Mouse (Mus musculus) heart, adult 18-20 months (tissue): Measurements from ENCODE around the gene Rasgrp2. TPM values are rescaled to one million over a fixed set of nuclear protein-coding genes. Genes with fewer than 3 reads are reported as not detected.

Experiments
- DNase-seq, 2 experiments: peaks; one replicate each; pipeline ENCODE4 v3.0.0; 2021 to 2022; ENCODE audit warnings: mixed read lengths in 1 of 2
- total RNA-seq, 2 experiments: library from RNA; stranded (reverse); gene quantifications; 2 replicates each; pipeline ENCODE4 v1.2.3; 2021

The Rasgrp2 gene
- total RNA-seq, 2 experiments from 2014 or later = 37.7 to 53.4 TPM

DNA sequence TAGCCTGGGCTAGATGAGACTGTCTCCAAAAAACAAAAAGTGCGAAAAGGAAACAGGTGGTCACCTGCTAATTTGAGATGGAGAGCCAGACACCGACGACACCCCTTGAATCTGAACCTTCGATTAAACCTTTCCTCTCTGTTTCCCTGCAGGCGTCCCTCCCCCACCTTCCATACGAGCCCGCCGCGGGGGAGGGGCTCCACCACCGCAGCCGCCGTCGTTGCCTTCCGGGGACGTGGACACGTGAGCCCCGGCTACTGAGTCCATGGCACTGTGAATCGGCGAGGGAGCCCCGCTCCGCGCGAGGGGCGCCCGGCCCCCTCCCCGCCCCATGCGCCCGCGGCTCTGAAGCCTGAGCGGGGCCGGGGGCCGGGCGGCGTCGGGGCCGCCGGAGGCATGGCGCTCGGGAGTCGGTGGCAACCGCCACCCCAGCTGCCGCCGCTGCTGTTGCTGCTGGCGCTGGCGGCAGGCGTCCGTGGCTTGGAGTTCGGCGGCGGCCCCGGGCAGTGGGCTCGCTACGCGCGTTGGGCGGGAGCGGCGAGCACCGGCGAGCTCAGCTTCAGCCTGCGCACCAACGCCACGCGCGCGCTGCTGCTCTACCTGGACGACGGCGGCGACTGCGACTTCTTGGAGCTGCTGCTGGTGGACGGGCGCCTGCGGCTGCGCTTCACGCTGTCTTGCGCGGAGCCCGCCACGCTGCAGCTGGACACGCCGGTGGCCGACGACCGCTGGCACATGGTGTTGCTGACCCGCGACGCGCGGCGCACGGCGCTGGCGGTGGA, 28.7 kb downstream of the Rasgrp2 start:
- DNase-seq = no peak

GRCm38 (mm10) chr19:6428501-6429200, 29.5 kb downstream of the Rasgrp2 start:
- DNase-seq = no peak

GRCm38 (mm10) chr19:6443016-6443415, 43.9 kb downstream of the Rasgrp2 start:
- DNase-seq = no peak

- no peak for DNase-seq
These were observed 46.8 kb downstream of the Rasgrp2 start for GRCm38 (mm10) chr19:6445761-6446423.

- DNase-seq = no peak
These were observed 47.7 kb downstream of the Rasgrp2 start for GRCm38 (mm10) chr19:6446736-6447437.

- DNase-seq = no peak
These were observed 49.6 kb downstream of the Rasgrp2 start for GRCm38 (mm10) chr19:6448752-6449151.

GRCm38 (mm10) chr19:6449841-6450240, 50.7 kb downstream of the Rasgrp2 start:
- DNase-seq = no peak

- peak; percentile 86 to 89 for DNase-seq
These were observed 52.9 kb downstream of the Rasgrp2 start for GRCm38 (mm10) chr19:6452030-6452494.

- DNase-seq = no peak
These were observed 53.7 kb downstream of the Rasgrp2 start for GRCm38 (mm10) chr19:6452672-6453310.

DNA sequence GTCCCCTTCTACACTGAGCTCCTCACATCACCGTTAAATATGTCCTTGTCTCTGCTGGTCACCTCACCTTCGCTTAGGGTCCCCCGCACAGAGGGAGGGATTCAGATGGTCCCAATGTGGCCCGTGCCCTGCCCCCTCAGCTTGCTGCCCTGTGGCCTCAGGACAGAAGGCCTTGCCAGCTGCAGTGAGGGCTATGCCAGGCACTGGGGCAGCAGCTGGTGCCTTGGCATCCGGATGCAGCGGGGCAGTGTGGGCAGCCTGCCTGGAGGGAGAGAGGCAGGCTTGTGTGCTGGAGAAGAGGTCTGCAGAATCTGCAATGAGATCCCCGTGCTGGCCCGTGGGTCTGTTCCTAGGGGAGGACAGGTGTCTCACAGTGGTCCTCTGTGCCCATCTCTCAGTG, 54.2 kb downstream of the Rasgrp2 start:
- no peak for DNase-seq

DNA sequence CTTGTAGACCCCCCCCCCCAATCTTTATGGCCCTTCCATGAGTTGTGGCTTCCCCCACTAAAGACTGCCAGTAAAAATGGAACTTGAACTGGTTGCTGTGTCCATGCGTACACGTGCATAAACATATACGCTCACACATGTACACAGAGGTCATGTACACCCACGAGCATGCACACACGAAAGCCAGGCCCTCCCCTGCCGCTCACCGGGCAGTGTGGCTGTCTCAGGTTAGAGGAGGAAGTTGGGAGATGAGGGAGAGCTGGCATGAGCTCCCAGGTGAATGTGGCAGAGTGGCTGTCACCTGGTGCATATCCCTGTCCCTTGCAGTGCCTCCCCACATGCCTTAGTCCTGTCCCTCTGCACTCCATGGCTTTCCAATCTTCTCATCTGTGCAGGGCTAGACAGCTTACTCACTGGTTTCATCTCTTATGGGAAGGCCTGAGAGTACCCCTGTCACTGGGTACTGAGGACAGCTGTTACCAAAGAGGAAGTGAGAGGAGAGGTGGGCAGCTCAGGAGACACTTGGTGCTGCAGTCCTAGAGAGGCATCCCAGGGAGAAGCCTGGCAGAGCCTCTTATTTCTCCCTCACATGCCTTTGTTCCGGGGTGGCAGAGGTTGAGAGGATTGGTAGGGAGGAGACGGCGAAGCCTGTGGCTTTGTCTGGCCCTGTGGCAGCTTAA, 55.0 kb downstream of the Rasgrp2 start:
- DNase-seq = no peak

- DNase-seq = peak in 1 of 2 experiments; percentile 25
These were observed 60.4 kb downstream of the Rasgrp2 start for GRCm38 (mm10) chr19:6459504-6459903.

GRCm38 (mm10) chr19:6462841-6463240, 63.7 kb downstream of the Rasgrp2 start:
- no peak for DNase-seq

DNA sequence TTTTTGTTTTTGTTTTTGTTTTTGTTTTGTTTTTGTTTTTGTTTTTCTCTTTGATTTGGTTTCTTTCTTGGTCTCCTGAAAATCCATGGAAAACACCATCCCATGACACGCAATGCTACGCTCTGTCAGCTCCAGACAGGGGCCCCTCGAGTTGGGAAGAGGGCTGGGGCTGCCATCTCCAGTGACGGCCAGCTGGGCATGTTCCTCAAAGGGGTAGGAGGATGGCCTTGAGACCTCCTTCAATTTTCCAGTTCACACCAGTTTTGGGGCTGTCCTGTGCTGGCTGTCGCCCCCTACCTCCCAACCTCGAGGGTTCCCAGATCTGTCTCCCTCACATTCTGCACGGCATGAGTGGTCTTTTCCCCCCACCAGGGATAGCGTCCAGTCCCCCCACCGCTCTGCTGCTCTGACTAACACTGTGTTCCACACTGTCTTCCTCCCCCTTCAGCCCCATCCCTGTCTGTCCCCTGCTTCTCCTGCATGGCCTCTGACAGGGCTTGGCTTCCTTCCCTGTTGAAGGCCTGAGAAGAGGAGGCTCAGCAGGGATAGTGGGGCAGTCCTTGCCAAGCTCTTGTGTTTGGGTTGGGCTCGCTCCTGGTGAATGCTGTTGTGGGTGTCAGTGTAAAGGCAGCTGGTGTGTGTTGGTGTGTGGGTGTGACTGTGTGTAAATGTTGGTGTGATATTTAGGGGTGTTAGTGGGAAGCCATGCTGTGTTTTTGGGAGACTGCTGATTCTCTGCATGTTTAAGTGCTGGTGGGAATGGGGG, 65.3 kb downstream of the Rasgrp2 start:
- DNase-seq = no peak

Other genes with a start within 250 kb of the Rasgrp2 start
- gene Majin, start 215.0 kb upstream of the Rasgrp2 start, total RNA-seq = not detected
- not detected for gene Gpha2, start 173.0 kb upstream of the Rasgrp2 start, total RNA-seq
- 10 to 100 TPM; 32.2 to 32.5 TPM for gene Ppp2r5b, start 163.5 kb upstream of the Rasgrp2 start, total RNA-seq
- 10 to 100 TPM; 21.5 to 22.1 TPM for gene Atg2a, start 157.7 kb upstream of the Rasgrp2 start, total RNA-seq
- 100 to 1,000 TPM; 101 to 107 TPM for gene Ehd1, start 122.6 kb upstream of the Rasgrp2 start, total RNA-seq
- 10 to 100 TPM; 13.8 TPM for gene Cdc42bpg, start 92.9 kb upstream of the Rasgrp2 start, total RNA-seq
- 10 to 100 TPM; 13.3 to 14.0 TPM for gene Men1, start 64.4 kb upstream of the Rasgrp2 start, total RNA-seq
- 10 to 100 TPM; 30.7 to 43.0 TPM for gene Map4k2, start 58.2 kb upstream of the Rasgrp2 start, total RNA-seq
- 10 to 100 TPM; 66.5 to 94.7 TPM for gene Sf1, start 35.6 kb upstream of the Rasgrp2 start, total RNA-seq
- 1,000 to 10,000 TPM; 1,224 to 1,269 TPM for gene Pygm, start 14.9 kb upstream of the Rasgrp2 start, total RNA-seq
- gene Nrxn2, start 19.4 kb downstream of the Rasgrp2 start, total RNA-seq = 1 to 10 TPM; 4.3 to 4.8 TPM
- under 1 TPM in 1 of 2 experiments, not detected in 1; 0.22 TPM for gene Slc22a12, start 143.7 kb downstream of the Rasgrp2 start, total RNA-seq